Mouse (Mus musculus) heart, postnatal 0 days (tissue): Measurements from ENCODE around the gene Gulp1.

Experiments used
- CTCF ChIP-seq: IDR thresholded peaks from 2 replicates; pipeline ENCODE4 v1.5.1; 2016; ENCODE audit warnings: antibody characterized with exemption, control low read depth, low read depth
- EP300 ChIP-seq: IDR thresholded peaks from 2 replicates; pipeline ENCODE4 v1.6.1; 2016; ENCODE audit warnings: antibody characterized with exemption, low read depth

GRCm38 (mm10) chr1:44584886-44585385 is 33.6 kb downstream of the Gulp1 start:
- TF ChIP-seq CTCF (no peak), EP300 (no peak)
